28 mouse cellular contexts compared by ENCODE assay signal in genomic region chr15:24513926-24514325, GRCm38 (mm10).
"Had no signal": no experiment of that assay in that cellular context is flagged by ENCODE, and none has a peak within 500 bp of the region (broad histone marks: within the 10 kb centered on the region; RNA-seq: fewer than 3 reads in every experiment).

No protein-coding gene starts in this region.

- H3K9ac ChIP-seq: limb, embryonic 12.5 days; limb, embryonic 13.5 days; limb, embryonic 15.5 days; liver, embryonic 12.5 days; liver, embryonic 13.5 days; liver, embryonic 14.5 days; liver, embryonic 15.5 days; liver, postnatal 0 days; lung, embryonic 14.5 days; lung, embryonic 15.5 days; midbrain, embryonic 12.5 days; midbrain, embryonic 13.5 days; midbrain, embryonic 15.5 days; neural tube, embryonic 12.5 days had no signal

- H3K27ac ChIP-seq: limb, embryonic 10.5 days; limb, embryonic 12.5 days; limb, embryonic 13.5 days; limb, embryonic 15.5 days; liver, embryonic 12.5 days; liver, embryonic 13.5 days; liver, embryonic 14.5 days; liver, embryonic 15.5 days; lung, embryonic 15.5 days; macrophage; midbrain, embryonic 10.5 days; midbrain, embryonic 12.5 days; midbrain, embryonic 13.5 days; midbrain, embryonic 15.5 days; neural tube, embryonic 12.5 days had no signal

- H3K4me1 ChIP-seq: limb, embryonic 10.5 days; limb, embryonic 12.5 days; limb, embryonic 13.5 days; limb, embryonic 15.5 days; liver, embryonic 12.5 days; liver, embryonic 13.5 days; liver, embryonic 15.5 days; lung, embryonic 15.5 days; megakaryocyte, embryonic 14.5 days; midbrain, embryonic 10.5 days; midbrain, embryonic 12.5 days; midbrain, embryonic 13.5 days; midbrain, embryonic 15.5 days; neural tube, embryonic 12.5 days had no signal

- H3K9me3 ChIP-seq: limb, embryonic 10.5 days; limb, embryonic 12.5 days; limb, embryonic 13.5 days; limb, embryonic 15.5 days; liver, embryonic 12.5 days; liver, embryonic 13.5 days; liver, embryonic 15.5 days; lung, embryonic 15.5 days; midbrain, embryonic 10.5 days; midbrain, embryonic 12.5 days; midbrain, embryonic 13.5 days; midbrain, embryonic 15.5 days; neural tube, embryonic 12.5 days had no signal

- H3K27me3 ChIP-seq: limb, embryonic 12.5 days; limb, embryonic 13.5 days; limb, embryonic 15.5 days; liver, embryonic 12.5 days; liver, embryonic 13.5 days; liver, embryonic 15.5 days; lung, embryonic 15.5 days; megakaryocyte, embryonic 14.5 days; midbrain, embryonic 12.5 days; midbrain, embryonic 13.5 days; midbrain, embryonic 15.5 days; neural tube, embryonic 12.5 days had no signal

- H3K36me3 ChIP-seq: limb, embryonic 10.5 days; limb, embryonic 12.5 days; limb, embryonic 13.5 days; limb, embryonic 15.5 days; liver, embryonic 12.5 days; liver, embryonic 13.5 days; liver, embryonic 15.5 days; lung, embryonic 15.5 days; midbrain, embryonic 10.5 days; midbrain, embryonic 12.5 days; midbrain, embryonic 13.5 days; midbrain, embryonic 15.5 days; neural tube, embryonic 12.5 days had no signal

- H3K4me3 ChIP-seq: limb, embryonic 10.5 days; limb, embryonic 12.5 days; limb, embryonic 13.5 days; limb, embryonic 15.5 days; liver, embryonic 12.5 days; liver, embryonic 13.5 days; liver, embryonic 15.5 days; lung, embryonic 15.5 days; megakaryocyte, embryonic 14.5 days; midbrain, embryonic 10.5 days; midbrain, embryonic 12.5 days; midbrain, embryonic 13.5 days; midbrain, embryonic 15.5 days; myocyte; neural tube, embryonic 12.5 days had no signal

- DNase-seq: left cerebral cortex, postnatal 4 days; liver; liver, embryonic 13.5 days; liver, postnatal 0 days; lung, adult 18-20 months; lung, adult 2 months; lung, embryonic 14.5 days; lung, postnatal 10 days; lung, postnatal 14 days; lung, postnatal 36 days; lung, postnatal 4 days; midbrain, embryonic 14.5 days had no signal
